Mouse (Mus musculus) intestine, embryonic 16.5 days (tissue): ENCODE measurements at regions not wholly inside any gene's neighbourhood (a gene's known extent, or its start where the extent isn't known, plus 50 kb on each side); places are given as distances from the start of the nearest gene placed in this dataset.

ENCODE experiments used
- ATAC-seq: fragments of 200-750 bp; cut with Nextera tagmentation; 2 replicates; pipeline ENCODE4 v1.8.0; 2017; ENCODE audit warnings: moderate TSS enrichment, moderate library complexity
- H3K27ac ChIP-seq: fragments of 300-500 bp; sonication (generic); 2 replicates; pipeline ENCODE4 v1.5.1; 2014; ENCODE audit warnings: mild to moderate bottlenecking, low read length
- H3K27me3 ChIP-seq: fragments of 300-500 bp; sonication (generic); replicated peaks from 2 replicates; pipeline ENCODE4 v1.6.1; 2014; ENCODE audit warnings: low read length, control low read depth, mixed read lengths; ENCODE audit not compliant: control insufficient read depth, insufficient read depth
- H3K36me3 ChIP-seq: fragments of 300-500 bp; sonication (generic); 2 replicates; pipeline ENCODE4 v1.6.1; 2014; ENCODE audit warnings: low read length, control low read depth; ENCODE audit not compliant: control insufficient read depth, insufficient read depth
- H3K4me1 ChIP-seq: fragments of 300-500 bp; sonication (generic); 2 replicates; pipeline ENCODE4 v1.6.1; 2014; ENCODE audit warnings: low read length, control low read depth, mixed read lengths; ENCODE audit not compliant: control insufficient read depth, insufficient read depth
- H3K4me2 ChIP-seq: fragments of 300-500 bp; sonication (generic); 2 replicates; pipeline ENCODE4 v1.6.1; 2014; ENCODE audit warnings: low read depth, low read length, control low read depth
- H3K4me3 ChIP-seq: fragments of 300-500 bp; sonication (generic); 2 replicates; pipeline ENCODE4 v1.5.1; 2014; ENCODE audit warnings: mild to moderate bottlenecking, low read length
- H3K9ac ChIP-seq: fragments of 300-500 bp; sonication (generic); 2 replicates; pipeline ENCODE4 v1.6.1; 2014; ENCODE audit warnings: low read depth, low read length
- H3K9me3 ChIP-seq: fragments of 300-500 bp; sonication (generic); 2 replicates; pipeline ENCODE4 v1.6.1; 2016; ENCODE audit warnings: low read length, control low read depth; ENCODE audit not compliant: control insufficient read depth
- WGBS: fragments of 180-500 bp; shearing (Covaris S2); extraction: QIAGEN DNeasy Blood & Tissue Kit; methylation state at CpG from one replicate; pipeline ENCODE4 v1.1.7; 2014; 5-methylcytosine and 5-hydroxymethylcytosine counted together

DNA sequence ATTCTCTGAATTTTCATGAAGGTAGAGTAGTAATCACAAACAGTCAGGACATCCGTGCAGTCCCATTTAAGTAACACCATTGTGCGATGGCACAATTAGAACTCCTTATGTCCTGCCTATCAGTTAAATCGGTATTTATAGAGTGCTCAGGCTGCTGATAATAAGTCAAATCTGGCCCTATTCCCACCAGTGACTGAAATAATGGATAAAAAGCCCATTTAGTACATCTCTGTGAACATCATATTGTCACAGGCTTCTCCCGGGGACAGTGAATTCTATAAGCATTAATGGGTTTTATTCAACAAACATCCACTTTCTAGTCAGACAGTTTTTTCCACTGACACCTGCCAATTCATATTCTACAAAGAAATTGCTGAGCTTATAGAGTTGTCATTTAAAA is 296.1 kb downstream of the Icos start:
- Histone ChIP-seq H3K9ac (no peak overlapping the region), H3K4me2 (no peak overlapping the region), H3K4me1 (no peaks in the 10 kb centered on the region), H3K36me3 (no peaks in the 10 kb centered on the region), H3K9me3 (no peaks in the 10 kb centered on the region), H3K27me3 (no peaks in the 10 kb centered on the region), H3K27ac (no peak overlapping the region), H3K4me3 (no peak overlapping the region)
- ATAC-seq: no peak
- WGBS: 79% methylated on average over 4 of the region's 4 CpGs

GRCm38 (mm10) chr1:61274244-61274643 is 296.5 kb downstream of the Icos start:
- H3K4me3 ChIP-seq: no peak overlapping the region
- no peaks in the 10 kb centered on the region for H3K27me3 ChIP-seq
- H3K36me3 ChIP-seq: no peaks in the 10 kb centered on the region
- no peak overlapping the region for H3K27ac ChIP-seq
- no peaks in the 10 kb centered on the region for H3K4me1 ChIP-seq
- WGBS: 89% methylated on average over 1 of the region's 1 CpGs
- no peak overlapping the region for H3K9ac ChIP-seq
- no peak for ATAC-seq
- no peaks in the 10 kb centered on the region for H3K9me3 ChIP-seq
- H3K4me2 ChIP-seq: no peak overlapping the region

DNA sequence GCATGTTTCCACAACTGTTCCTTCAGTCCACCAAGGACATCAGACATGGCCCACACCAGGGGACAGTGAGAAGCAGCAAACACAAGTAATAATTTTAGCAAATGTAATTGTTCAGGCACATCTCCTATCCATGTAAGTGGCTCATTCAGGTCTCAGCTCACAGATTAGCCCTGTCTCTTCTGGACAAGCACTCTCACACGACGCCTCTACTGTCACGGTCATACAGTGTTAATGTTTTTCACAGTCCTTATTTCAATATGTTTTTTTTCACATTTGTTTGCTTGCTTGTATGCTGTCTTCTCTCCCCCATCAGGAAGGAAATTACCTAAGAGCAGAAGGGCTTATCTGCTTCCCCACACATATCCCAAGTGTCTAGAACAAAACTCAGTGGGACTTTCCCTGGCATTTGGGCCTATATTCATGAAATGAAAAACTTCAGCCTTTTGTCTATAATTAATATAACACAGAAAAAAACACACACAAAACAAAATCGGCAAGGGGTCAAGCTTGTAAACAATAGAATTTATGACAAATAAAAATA is 299.5 kb downstream of the Icos start:
- no peaks in the 10 kb centered on the region for H3K36me3 ChIP-seq
- 82% methylated on average over 4 of the region's 4 CpGs for WGBS
- no peak overlapping the region for H3K4me3 ChIP-seq
- no peak overlapping the region for H3K27ac ChIP-seq
- no peaks in the 10 kb centered on the region for H3K9me3 ChIP-seq
- ATAC-seq: no peak
- H3K4me1 ChIP-seq: no peaks in the 10 kb centered on the region
- no peak overlapping the region for H3K4me2 ChIP-seq
- H3K9ac ChIP-seq: no peak overlapping the region
- no peaks in the 10 kb centered on the region for H3K27me3 ChIP-seq

DNA sequence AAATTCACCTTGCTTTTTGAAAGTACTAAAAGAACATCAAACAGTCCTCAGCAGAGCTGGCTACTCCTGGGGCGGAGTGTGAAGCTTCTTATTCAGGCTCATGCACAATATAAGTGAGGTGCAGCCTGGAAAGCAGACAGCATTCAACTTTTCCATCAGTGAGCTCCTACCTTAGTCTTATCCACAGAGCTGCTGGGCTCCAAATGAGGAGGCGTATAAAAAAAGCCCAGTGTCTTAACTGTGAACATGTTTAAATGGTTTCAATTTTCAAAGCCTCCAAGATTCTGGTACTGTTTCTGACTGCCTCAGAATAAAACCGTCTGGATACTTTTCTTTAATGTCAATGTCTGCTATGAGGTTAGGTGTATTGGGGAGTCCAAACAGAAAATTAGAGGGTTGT is 310.5 kb downstream of the Icos start:
- no peaks in the 10 kb centered on the region for H3K4me1 ChIP-seq
- H3K27ac ChIP-seq: no peak overlapping the region
- H3K4me2 ChIP-seq: no peak overlapping the region
- H3K4me3 ChIP-seq: no peak overlapping the region
- 85% methylated on average over 3 of the region's 3 CpGs for WGBS
- H3K9ac ChIP-seq: no peak overlapping the region
- ATAC-seq: no peak
- peaks cover 4% of the 10 kb centered on the region; the same call in 1 of the 2 replicates for H3K9me3 ChIP-seq
- H3K36me3 ChIP-seq: no peaks in the 10 kb centered on the region
- H3K27me3 ChIP-seq: no peaks in the 10 kb centered on the region; the same call in 1 of the 2 replicates

GRCm38 (mm10) chr1:61288946-61289345 is 311.2 kb downstream of the Icos start:
- no peaks in the 10 kb centered on the region for H3K36me3 ChIP-seq
- H3K9ac ChIP-seq: no peak overlapping the region
- H3K4me2 ChIP-seq: no peak overlapping the region
- H3K9me3 ChIP-seq: peaks cover 4% of the 10 kb centered on the region; the same call in 1 of the 2 replicates
- 91% methylated on average over 6 of the region's 6 CpGs for WGBS
- H3K27me3 ChIP-seq: no peaks in the 10 kb centered on the region; the same call in 1 of the 2 replicates
- ATAC-seq: no peak
- no peaks in the 10 kb centered on the region for H3K4me1 ChIP-seq
- no peak overlapping the region for H3K4me3 ChIP-seq
- no peak overlapping the region for H3K27ac ChIP-seq

DNA sequence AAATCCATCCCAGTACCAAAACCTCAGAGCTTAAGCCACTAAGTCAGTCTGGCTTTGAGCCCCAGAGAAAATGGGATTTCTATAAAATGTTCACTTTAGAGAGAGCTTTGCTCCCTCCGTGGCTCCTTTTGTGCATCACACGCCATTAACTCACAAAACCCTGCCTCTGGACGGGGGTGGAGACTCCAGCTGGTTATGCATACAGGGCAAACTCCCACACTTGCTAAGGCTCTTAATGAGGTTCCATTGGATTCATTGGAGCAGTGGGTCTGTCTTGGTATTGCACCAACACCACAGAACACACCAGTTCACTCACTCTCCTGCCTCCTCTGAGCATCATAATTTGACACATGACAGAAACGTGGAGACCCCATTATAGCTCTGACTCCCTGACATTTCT is 311.8 kb downstream of the Icos start:
- WGBS: 71% methylated on average over 4 of the region's 4 CpGs

GRCm38 (mm10) chr1:61293106-61293505 is 315.4 kb downstream of the Icos start:
- Histone ChIP-seq H3K4me2 (no peak overlapping the region), H3K27ac (no peak overlapping the region), H3K4me3 (no peak overlapping the region), H3K9ac (no peak overlapping the region), H3K36me3 (no peaks in the 10 kb centered on the region), H3K9me3 (peaks cover 4% of the 10 kb centered on the region; the same call in 1 of the 2 replicates), H3K4me1 (no peaks in the 10 kb centered on the region; the same call in 1 of the 2 replicates), H3K27me3 (no peaks in the 10 kb centered on the region; the same call in 1 of the 2 replicates)
- ATAC-seq: no peak
- WGBS: 55% methylated on average over 5 of the region's 5 CpGs

More for the DNA sequence above, 311.8 kb downstream of the Icos start:
- Histone ChIP-seq H3K4me2 (no peak overlapping the region), H3K27me3 (no peaks in the 10 kb centered on the region; the same call in 1 of the 2 replicates), H3K36me3 (no peaks in the 10 kb centered on the region), H3K27ac (no peak overlapping the region), H3K9ac (no peak overlapping the region), H3K9me3 (peaks cover 4% of the 10 kb centered on the region; the same call in 1 of the 2 replicates), H3K4me1 (no peaks in the 10 kb centered on the region), H3K4me3 (no peak overlapping the region)
- no peak for ATAC-seq

- Histone ChIP-seq H3K4me3 (no peak overlapping the region), H3K9me3 (peaks cover 4% of the 10 kb centered on the region; the same call in 1 of the 2 replicates), H3K36me3 (no peaks in the 10 kb centered on the region), H3K9ac (no peak overlapping the region), H3K27me3 (no peaks in the 10 kb centered on the region), H3K27ac (no peak overlapping the region), H3K4me1 (peaks cover 4% of the 10 kb centered on the region), H3K4me2 (no peak overlapping the region)
- WGBS: 73% methylated on average over 3 of the region's 3 CpGs
- no peak for ATAC-seq
Measured at GRCm38 (mm10) chr1:61295219-61295618, 317.5 kb downstream of the Icos start.

DNA sequence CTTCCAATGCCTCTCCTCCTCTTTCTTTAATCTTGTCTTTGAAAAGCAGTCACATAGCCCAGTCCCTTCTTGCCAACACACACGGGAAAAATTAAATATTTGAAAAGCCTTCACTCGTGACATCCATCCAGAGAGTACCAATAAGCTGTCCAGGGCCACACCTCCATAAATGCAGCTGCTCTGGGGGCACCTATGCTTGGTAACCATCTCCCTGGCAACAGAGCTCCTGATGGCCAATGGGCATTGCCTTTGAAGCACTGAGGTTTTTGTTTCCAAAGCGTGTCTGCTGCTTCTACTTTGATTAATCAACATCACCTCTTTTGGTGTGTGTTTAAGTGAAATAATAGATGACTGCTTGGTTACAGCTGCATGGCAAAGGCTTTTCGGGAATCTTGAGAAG is 319.1 kb downstream of the Icos start:
- WGBS: 56% methylated on average over 4 of the region's 4 CpGs
- no peak for ATAC-seq

GRCm38 (mm10) chr1:61297361-61297760 is 319.6 kb downstream of the Icos start:
- WGBS: 78% methylated on average over 3 of the region's 3 CpGs
- no peak overlapping the region for H3K4me2 ChIP-seq
- ATAC-seq: no peak
- 0 out of 2 replicates have a peak, but pooled peaks cover under 1% of the 10 kb centered on the region for H3K9me3 ChIP-seq
- no peak overlapping the region for H3K9ac ChIP-seq
- no peaks in the 10 kb centered on the region for H3K27me3 ChIP-seq
- no peak overlapping the region for H3K4me3 ChIP-seq
- H3K27ac ChIP-seq: no peak overlapping the region
- H3K36me3 ChIP-seq: no peaks in the 10 kb centered on the region
- H3K4me1 ChIP-seq: peaks cover 4% of the 10 kb centered on the region

More for the DNA sequence above, 319.1 kb downstream of the Icos start:
- no peak overlapping the region for H3K4me2 ChIP-seq
- H3K27me3 ChIP-seq: no peaks in the 10 kb centered on the region
- peaks cover 4% of the 10 kb centered on the region for H3K4me1 ChIP-seq
- H3K27ac ChIP-seq: no peak overlapping the region
- H3K4me3 ChIP-seq: no peak overlapping the region
- H3K36me3 ChIP-seq: no peaks in the 10 kb centered on the region
- peaks cover 4% of the 10 kb centered on the region; the same call in 1 of the 2 replicates for H3K9me3 ChIP-seq
- no peak overlapping the region for H3K9ac ChIP-seq
